Mouse (Mus musculus) CD4-positive, CD25-positive, alpha-beta regulatory T cell, adult 4 months (primary cell): Measurements from ENCODE around the gene Stard3nl. TPM values are rescaled to one million over a fixed set of nuclear protein-coding genes. Genes with fewer than 3 reads are reported as not detected.
"Not testable (repeated sequence)": the region's sequence is repeated elsewhere in the genome, so short reads cannot be mapped to it uniquely, and the experiment has no call there.

Experiments
- ATAC-seq: one replicate; pipeline ENCODE4 v1.8.0; 2017
- polyA plus RNA-seq, 2 experiments: library from polyadenylated mRNA; unstranded; fragments of 100-300 nt; shearing (Covaris generic); gene quantifications; one replicate each; pipeline ENCODE4 v1.2.1; 2017

The Stard3nl gene
- polyA plus RNA-seq, 2 experiments from 2014 or later: 47.3 to 47.9 TPM

DNA sequence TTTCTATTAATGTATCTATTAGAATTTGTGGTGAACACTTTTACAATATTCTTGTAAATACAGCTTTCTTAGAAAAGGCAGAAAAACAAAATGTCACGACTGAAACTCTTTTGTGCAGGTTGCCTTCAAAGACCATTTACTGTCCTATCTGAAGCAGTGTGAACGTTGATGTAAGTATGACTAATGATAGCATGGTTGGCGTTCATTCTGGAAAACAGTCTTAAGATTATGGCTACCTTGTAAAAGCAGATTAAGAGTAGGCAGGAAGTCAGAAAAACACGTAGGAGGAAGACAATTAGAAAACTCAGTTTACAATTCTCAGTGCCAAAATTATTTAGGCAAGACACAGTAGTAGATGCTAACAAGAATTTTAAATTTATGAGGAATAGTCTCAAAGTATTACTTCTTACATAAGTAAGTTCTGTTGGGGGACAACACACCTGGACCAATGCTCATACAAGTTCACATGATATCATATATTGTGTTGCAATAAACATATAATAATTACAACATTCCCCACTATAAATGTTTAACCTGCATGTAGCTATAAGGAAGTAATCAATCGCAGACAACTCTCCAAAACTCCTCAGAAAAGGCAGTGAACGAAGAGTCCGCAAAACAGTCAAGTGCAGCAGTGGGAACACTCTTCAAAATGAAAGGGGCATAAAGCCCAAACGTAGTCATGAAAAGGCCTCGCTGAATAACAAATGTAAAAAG, 14.3 kb downstream of the Stard3nl start:
- ATAC-seq: no peak

DNA sequence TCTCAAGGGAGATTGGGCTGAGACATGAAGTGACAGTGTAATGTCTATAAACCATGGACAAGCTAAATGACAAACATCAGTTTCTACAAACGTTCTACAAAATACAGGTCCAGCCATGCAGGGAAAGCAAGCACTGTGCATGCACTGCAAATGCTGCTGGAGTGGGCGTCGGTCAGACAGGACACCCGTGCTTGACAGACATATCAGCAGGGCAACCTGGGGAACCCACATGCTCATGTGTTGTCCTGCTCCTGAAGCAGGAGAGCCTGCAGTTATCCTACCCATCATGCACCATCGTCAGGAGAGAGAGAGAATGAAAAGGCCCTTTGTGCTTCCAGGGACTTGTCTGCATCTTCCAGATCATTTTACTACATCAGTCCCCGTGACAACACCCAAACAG, 16.3 kb downstream of the Stard3nl start:
- no peak for ATAC-seq

DNA sequence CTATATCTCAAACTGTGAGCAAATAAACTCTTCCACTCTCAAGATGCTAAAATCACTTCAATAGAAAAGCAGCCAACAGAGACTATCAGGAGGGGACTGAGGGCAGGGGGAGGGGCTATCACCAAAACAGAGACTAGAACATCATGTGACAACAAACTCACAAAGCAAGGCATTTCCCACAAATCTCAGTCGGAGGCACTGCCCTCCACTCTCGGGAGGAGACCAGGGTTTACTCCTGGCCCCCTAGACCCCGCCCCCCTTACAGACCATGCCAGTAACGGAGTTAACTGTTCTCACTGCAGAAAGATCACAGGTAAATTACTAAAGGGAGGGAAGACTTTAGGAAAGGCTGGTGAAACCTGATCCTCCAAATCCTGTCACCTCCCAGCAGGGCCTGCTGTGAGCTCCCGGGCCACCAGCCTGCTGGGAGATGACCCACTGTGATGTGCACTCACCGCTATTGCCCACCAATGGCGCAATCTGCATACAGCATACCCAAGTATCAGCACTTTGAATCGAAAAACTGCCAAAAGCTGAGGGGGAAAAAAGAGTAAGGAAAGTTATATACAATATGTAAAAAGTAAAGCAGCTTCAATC, 23.4 kb downstream of the Stard3nl start:
- no peak for ATAC-seq

DNA sequence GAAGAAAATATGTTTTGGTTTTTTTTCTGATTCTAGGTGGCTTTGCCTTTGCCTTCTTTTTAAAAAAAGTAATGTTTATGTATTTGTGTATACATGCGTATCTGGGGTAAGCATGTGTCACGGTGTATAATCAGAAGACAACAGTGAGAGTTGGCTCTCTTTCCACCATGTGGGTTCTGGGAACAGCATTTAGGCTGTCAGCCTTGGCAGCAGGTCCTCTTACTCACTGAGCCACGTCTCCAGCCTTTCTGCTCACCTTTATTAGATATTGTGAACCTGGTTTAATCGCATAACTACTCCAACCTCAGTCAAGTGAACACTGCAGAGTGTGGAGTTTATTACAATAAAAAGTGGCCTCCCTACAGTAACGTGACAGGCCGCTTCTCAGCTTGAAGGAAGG, 26.8 kb downstream of the Stard3nl start:
- ATAC-seq: no peak

DNA sequence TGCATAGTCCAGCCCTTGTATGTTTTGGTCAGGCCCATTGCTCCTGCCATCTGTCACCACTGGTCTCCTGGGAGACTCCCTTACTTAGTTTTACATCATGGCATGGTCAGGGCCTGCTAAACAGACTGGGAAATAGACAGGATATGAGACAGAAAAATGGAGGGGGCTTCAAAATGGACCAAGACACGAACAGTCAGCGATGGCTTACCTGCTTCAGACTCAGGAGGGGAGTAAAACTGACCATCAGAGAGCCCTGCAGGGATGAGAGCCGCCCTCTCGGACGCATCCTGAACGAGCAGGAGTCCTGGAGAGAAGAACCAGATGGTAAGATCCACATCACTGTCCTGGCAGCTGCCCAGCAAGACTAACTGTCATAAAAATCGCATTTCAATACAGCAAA, 28.1 kb downstream of the Stard3nl start:
- ATAC-seq: no peak

DNA sequence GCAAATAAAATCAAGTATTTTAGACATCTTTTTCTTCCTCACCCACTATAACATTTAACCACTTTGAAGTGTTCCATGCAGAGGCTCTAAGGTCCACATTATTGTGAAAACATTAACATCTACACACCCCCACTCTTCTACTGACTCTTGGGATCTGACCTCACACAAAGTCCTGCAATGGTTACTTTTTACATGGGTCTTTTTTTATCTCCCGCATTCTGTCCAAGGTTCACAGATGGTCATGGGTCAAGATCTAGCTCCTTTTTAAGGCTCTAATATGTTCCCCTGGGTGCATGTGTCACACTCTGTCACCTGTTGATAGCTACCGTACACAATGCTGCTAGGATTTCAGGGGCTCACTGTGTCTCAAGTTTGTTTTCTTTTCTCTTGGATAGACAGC, 28.7 kb downstream of the Stard3nl start:
- ATAC-seq: no peak

DNA sequence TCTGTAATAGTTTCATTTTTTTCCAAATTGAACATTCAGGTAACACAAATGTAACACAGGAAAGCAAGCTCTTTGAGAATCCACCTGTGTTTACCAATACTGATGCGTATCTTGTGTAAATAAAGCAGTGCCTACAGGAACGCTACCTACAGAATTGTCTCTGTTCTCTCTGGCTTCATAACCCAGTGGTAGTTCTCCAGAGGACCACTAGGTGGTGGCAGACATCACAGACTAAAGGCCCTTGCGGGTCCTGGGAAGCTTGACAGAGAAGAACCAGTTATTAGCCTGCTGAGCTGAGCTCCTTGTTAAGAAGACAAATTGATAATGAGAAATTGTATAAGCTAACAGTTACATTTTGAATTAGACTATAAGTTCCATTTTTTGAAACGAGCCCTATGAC, 30.0 kb downstream of the Stard3nl start:
- peak; percentile 91 for ATAC-seq

DNA sequence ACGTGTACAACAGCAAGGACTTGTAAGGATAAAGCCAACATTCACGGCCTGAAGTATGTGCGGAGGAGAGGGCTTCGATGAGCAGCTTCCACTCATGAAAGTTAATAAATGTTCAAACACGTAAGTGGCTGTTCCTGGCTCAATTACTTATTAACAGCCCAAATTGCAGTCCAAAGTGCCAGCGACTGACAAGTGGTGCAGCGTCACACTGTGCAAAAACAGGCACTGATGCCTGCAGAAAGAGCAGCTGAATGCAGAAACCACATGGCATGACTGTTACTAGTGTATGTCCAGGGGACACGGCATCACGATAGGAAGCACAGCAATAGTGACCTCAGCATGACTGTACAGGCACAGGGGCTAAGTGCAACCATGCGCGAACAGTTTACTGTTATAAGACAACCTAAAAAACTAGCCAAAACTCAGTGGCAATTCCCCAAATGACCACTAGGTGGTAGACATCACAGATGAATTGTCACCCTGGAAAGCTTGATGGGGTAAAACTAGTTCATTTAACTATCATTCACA, 31.3 kb downstream of the Stard3nl start:
- peak; percentile 72 for ATAC-seq

DNA sequence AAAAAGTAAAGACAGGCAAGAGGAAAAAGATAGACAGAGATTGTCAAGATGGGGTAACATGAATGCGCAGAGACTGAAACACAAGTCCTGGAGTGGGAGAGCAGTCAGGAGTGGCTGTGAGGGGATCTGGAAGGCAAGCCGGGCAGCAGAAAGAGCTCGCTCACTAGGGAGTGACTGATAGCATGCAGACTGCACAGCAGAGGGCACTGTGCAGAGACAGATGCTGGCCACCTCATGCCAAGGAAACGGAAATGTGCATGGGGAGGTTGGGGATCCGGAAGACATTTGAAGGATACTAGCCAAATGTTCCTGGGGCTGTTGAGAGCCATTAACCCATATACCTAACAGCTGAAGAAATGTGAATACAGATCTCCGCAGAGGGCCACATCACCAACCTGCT, 33.2 kb downstream of the Stard3nl start:
- ATAC-seq: no peak

DNA sequence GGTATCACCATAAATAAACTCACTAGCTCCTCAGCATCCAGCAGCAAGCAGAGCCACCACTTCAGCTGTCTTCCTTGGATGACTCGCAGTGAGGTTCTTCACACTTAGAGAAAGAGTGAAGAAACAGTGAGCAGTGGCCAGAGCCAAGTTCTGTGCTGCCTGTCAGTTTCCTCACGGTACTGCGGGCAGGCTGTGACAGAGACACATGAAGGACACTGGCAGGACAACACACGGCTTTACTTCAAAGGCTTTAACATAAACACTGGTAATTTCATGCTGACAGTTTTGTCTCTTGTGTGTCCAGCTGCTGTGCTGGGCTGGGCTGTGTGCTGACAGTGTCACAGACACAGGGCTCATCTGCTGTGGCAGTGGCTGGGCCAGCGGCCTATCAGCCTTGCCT, 37.6 kb downstream of the Stard3nl start:
- no peak for ATAC-seq

DNA sequence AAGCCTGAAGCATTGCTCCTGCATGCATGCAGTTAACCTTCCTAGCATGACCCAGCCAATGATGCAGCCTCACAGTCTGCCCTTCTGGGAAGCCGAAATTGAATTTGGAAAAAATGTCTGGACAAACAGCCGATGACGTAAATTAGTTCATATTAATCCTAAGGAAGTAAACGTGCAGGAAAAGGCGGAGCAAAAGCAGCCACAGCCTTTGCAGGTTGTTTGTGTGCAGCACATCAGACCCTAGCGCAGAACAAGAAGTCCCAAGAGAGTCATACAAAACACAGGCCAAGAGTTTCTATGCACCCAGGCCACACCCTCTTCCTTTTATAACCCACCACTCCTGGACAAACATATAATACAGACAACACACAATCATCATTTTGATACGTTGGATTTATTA, 38.3 kb downstream of the Stard3nl start:
- ATAC-seq: peak; percentile 36

DNA sequence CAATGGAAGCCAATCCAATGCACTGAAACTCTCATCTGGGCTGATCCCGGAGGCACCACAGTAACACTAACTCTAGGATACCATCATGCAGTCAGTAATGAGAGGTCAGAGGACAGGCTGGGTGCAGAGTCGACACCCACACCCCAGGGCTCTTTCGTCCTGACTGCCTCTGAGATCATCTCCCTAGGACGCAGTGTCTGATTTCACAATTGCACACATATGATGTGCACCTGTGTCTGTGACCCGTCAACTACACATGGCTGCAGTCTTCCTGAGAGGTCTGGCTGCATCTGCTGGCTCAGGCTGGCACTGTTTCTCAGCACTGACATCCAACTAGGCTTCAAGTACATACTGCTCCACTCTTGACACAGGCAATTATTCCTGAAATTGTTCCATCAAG, 38.9 kb downstream of the Stard3nl start:
- ATAC-seq: peak; percentile 8

DNA sequence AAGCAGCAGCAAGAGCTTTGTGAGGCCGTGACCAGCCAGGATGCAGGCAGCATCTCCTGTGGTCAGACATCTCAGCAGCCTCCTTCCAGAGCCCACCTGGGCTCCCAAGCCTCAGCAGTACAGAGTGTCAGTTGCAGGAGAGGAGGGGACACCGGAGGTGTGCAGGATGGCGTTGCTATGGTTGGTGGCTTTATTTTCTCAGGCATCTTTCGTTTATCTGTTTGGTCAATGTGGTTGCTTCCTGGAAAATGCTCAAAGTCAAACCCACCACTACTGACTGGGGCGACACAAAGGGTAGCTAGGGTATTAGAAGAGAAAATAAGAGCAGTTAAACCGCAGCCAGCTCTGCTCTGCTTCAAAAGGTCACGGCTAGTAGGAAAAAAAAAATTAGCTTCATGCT, 39.5 kb downstream of the Stard3nl start:
- peak; percentile 56 for ATAC-seq

DNA sequence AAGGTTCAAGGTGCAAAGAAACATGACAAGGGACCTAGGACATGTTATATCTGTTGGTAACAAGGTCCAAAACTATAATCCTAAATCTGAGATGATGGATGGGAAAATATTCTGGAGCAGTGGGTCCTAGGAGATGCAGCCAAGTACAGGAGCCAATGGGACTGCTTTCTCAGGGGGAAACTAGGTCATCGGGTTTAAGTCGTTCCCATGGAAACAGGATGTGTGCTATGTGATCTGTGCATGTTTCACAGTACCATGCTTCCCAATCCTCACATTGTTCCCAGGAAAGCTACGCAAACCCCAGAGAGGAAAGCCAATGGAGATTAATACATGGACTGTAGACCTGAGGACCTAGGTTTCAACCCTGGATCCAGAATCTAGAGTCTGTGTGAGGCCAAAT, 42.8 kb downstream of the Stard3nl start:
- no peak for ATAC-seq

DNA sequence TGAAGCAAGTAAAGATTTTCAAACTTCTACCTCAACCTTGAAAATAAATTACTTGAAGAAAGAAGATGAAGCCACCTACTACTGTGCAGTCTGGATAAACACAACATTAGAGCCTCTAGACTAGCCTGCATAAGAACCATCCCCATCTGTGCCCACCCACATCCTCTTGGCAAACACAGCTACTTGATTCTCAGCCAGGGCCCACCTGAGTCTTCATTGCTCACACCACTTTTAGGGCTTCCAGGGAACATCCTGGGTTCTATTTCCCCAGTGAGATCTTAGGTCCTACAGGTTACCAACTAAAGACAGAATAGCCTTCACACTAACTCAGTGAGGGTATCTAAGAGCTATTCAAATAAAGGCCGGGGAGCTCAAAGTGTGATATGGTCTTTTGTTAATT, 55.2 kb downstream of the Stard3nl start:
- ATAC-seq: not testable (repeated sequence)

DNA sequence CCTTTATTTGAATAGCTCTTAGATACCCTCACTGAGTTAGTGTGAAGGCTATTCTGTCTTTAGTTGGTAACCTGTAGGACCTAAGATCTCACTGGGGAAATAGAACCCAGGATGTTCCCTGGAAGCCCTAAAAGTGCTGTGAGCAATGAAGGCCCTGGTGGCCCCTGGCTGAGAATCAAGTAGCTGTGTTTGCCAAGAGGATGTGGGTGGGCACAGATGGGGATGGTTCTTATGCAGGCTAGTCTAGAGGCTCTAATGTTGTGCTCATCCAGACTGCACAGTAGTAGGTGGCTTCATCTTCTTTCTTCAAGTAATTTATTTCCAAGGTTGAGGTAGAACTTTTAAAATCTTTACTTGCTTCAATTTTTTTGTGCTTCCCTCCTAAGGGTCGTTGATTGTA, 59.3 kb downstream of the Stard3nl start:
- ATAC-seq: not testable (repeated sequence)

Other genes with a start within 250 kb of the Stard3nl start
- gene Epdr1, start 224.1 kb upstream of the Stard3nl start, polyA plus RNA-seq: under 1 TPM in 1 of 2 experiments, not detected in 1; 0.38 TPM
- gene Sfrp4, start 227.3 kb upstream of the Stard3nl start, polyA plus RNA-seq: not detected